Comparison of ENCODE assay signal across 35 mouse cellular contexts in the genomic region with DNA sequence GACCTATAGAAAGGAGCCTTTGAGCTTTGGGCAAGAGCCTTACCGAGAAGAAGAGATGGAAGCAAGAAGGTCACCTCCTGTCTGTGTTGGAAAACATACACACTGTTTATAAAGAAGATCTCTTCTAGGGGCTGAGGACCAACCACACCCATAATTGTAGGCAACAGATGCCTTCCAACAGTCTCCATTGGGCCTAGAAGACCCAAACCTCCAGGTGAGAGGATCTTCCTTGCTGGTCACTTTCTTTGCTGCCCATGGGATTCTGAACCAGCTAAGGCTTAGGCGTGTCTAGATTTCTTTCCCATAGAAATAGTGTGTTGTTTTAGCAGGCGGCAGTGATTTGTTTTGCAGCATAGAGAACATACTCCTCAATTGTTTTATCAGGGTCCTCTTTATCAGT.
"Had no signal": no experiment of that assay in that cellular context is flagged by ENCODE, and none has a peak within 500 bp of the region (broad histone marks: within the 10 kb centered on the region; RNA-seq: fewer than 3 reads in every experiment).

No protein-coding gene starts in this region.

- H3K4me1 ChIP-seq: heart, embryonic 10.5 days; heart, embryonic 12.5 days; heart, embryonic 13.5 days; heart, embryonic 15.5 days; hindbrain, embryonic 12.5 days; hindbrain, embryonic 13.5 days; hindbrain, embryonic 15.5 days; intestine, embryonic 15.5 days had no signal

- H3K4me3 ChIP-seq: heart, embryonic 10.5 days; heart, embryonic 12.5 days; heart, embryonic 13.5 days; heart, embryonic 15.5 days; hindbrain, embryonic 10.5 days; hindbrain, embryonic 12.5 days; hindbrain, embryonic 13.5 days; hindbrain, embryonic 15.5 days; intestine, embryonic 15.5 days; kidney, embryonic 15.5 days; layer of hippocampus, adult 2 months had no signal

- H3K27me3 ChIP-seq: heart, embryonic 12.5 days; heart, embryonic 13.5 days; heart, embryonic 15.5 days; hindbrain, embryonic 12.5 days; hindbrain, embryonic 13.5 days; hindbrain, embryonic 15.5 days; intestine, embryonic 15.5 days; kidney, embryonic 15.5 days had no signal

- H3K9ac ChIP-seq: heart, embryonic 12.5 days; heart, embryonic 13.5 days; heart, embryonic 15.5 days; hindbrain, embryonic 12.5 days; hindbrain, embryonic 13.5 days; hindbrain, embryonic 14.5 days; hindbrain, embryonic 15.5 days; intestine, embryonic 15.5 days; kidney, embryonic 15.5 days had no signal

- H3K4me2 ChIP-seq: heart, embryonic 11.5 days; heart, embryonic 12.5 days; heart, embryonic 13.5 days; heart, embryonic 15.5 days; hindbrain, embryonic 12.5 days; hindbrain, embryonic 13.5 days; hindbrain, embryonic 14.5 days; hindbrain, embryonic 15.5 days; intestine, embryonic 15.5 days; kidney, embryonic 15.5 days had no signal

- ATAC-seq: hindbrain, embryonic 16.5 days; hindbrain, postnatal 0 days; inflammation-experienced regulatory T-cells, adult 6 months; intestine, embryonic 15.5 days; intestine, embryonic 16.5 days; intestine, postnatal 0 days had no signal

- H3K27ac ChIP-seq: heart, embryonic 10.5 days; heart, embryonic 13.5 days; heart, embryonic 15.5 days; hindbrain, embryonic 10.5 days; hindbrain, embryonic 12.5 days; hindbrain, embryonic 13.5 days; hindbrain, embryonic 14.5 days; hindbrain, embryonic 15.5 days; hindbrain, postnatal 0 days; intestine, embryonic 15.5 days; kidney, embryonic 15.5 days; kidney, postnatal 0 days; layer of hippocampus, adult 2 months had no signal

- H3K36me3 ChIP-seq: heart, embryonic 10.5 days; heart, embryonic 12.5 days; heart, embryonic 13.5 days; heart, embryonic 15.5 days; hindbrain, embryonic 10.5 days; hindbrain, embryonic 12.5 days; hindbrain, embryonic 13.5 days; hindbrain, embryonic 15.5 days; intestine, embryonic 15.5 days; kidney, embryonic 15.5 days had no signal

- H3K9me3 ChIP-seq: heart, embryonic 10.5 days; heart, embryonic 12.5 days; heart, embryonic 13.5 days; heart, embryonic 15.5 days; hindbrain, embryonic 10.5 days; hindbrain, embryonic 12.5 days; hindbrain, embryonic 13.5 days; hindbrain, embryonic 15.5 days; intestine, embryonic 15.5 days; kidney, embryonic 15.5 days had no signal

- DNase-seq: heart, postnatal 10 days; heart, postnatal 14 days; heart, postnatal 36 days; heart, postnatal 4 days; kidney, adult 11 months; kidney, adult 18-20 months; kidney, adult 2 months; kidney, adult 8-10 months; kidney, adult 9 months; kidney, postnatal 10 days; kidney, postnatal 14 days; kidney, postnatal 25 days; kidney, postnatal 36 days; kidney, postnatal 4 days; layer of hippocampus, adult 9-11 months; layer of hippocampus, postnatal 36 days had no signal
